In genomic region chr6:120579831-120580712, GRCm38 (mm10) we compare ENCODE assay signal across 8 mouse cellular contexts. TPM values are rescaled to one million over a fixed set of nuclear protein-coding genes. Genes with fewer than 3 reads are reported as not detected.
DNase-seq lines count a peak whose midpoint lies in the region; ATAC-seq and TF ChIP-seq lines count a peak whose summit lies in the region.

No protein-coding gene starts in this region.

- DNase-seq in brain, embryonic 18.5 days (ENCODE audit: low read depth, low spot score), result peak; percentile 56
- peak; percentile 53 to 75 for DNase-seq in layer of hippocampus, adult 18-20 months (ENCODE audit: low spot score in 2 of 2)
- peak; percentile 26 for DNase-seq in lung, adult 2 months
- DNase-seq in thymus, postnatal 10 days (ENCODE audit: low spot score in 2 of 2), result peak; percentile 82 to 90

- TF ChIP-seq POLR2A in ES-Bruce4 (IDR thresholded peaks at IDR 0.05; ENCODE audit: insufficient read depth, low read length), result no peak
- TF ChIP-seq POLR2A in lung, adult 2 months (IDR thresholded peaks at IDR 0.05; ENCODE audit: borderline replicate concordance, extremely low read depth, low read depth, low read length), result 0 out of 2 replicates have a peak, but pooled peaks have one; percentile 18

- no peak overlapping the region for H3K27ac ChIP-seq in ES-Bruce4 (ENCODE audit: insufficient read depth, low read length)
- no peak overlapping the region for H3K27ac ChIP-seq in heart, embryonic 16.5 days (ENCODE audit: low read length)
- peak overlapping the region; percentile 51; the same call in 1 of the 2 replicates for H3K27ac ChIP-seq in neural tube, embryonic 15.5 days (replicated peaks)

- peak overlapping the region; percentile 96 for H3K4me2 ChIP-seq in heart, embryonic 16.5 days (ENCODE audit: low read depth, low read length)
- peak overlapping the region; percentile 79 for H3K4me2 ChIP-seq in neural tube, embryonic 15.5 days

- H3K4me3 ChIP-seq in ES-Bruce4 (ENCODE audit: low read depth, low read length), result peak overlapping the region; percentile 58
- peak overlapping the region; percentile 69 for H3K4me3 ChIP-seq in erythroblast, embryonic 14.5 days (replicated peaks)
- peak overlapping the region; percentile 57 for H3K4me3 ChIP-seq in heart, embryonic 16.5 days (ENCODE audit: low read length)
- H3K4me3 ChIP-seq in lung, adult 2 months (replicated peaks; ENCODE audit: extremely low read depth, low read depth, low read length), result peak overlapping the region; percentile 18
- peak overlapping the region; percentile 48 for H3K4me3 ChIP-seq in neural tube, embryonic 15.5 days (replicated peaks)

- under 1% methylated on average over 23 of the region's 23 CpGs for WGBS in heart, embryonic 16.5 days
- WGBS in lung, adult 2 months, result 1% methylated on average over 23 of the region's 23 CpGs
- WGBS in neural tube, embryonic 15.5 days, result under 1% methylated on average over 21 of the region's 23 CpGs

- H3K9me3 ChIP-seq in ES-Bruce4 (replicated peaks; ENCODE audit: control insufficient read depth, insufficient read depth, low read length, poor library complexity, severe bottlenecking), result no peaks in the 10 kb centered on the region
- no peaks in the 10 kb centered on the region for H3K9me3 ChIP-seq in erythroblast, embryonic 14.5 days (ENCODE audit: control insufficient read depth, low read length)
- no peaks in the 10 kb centered on the region for H3K9me3 ChIP-seq in heart, embryonic 16.5 days (replicated peaks; ENCODE audit: control insufficient read depth, low read length)
- no peaks in the 10 kb centered on the region for H3K9me3 ChIP-seq in neural tube, embryonic 15.5 days (replicated peaks)

- peak; percentile 87 for ATAC-seq in heart, embryonic 16.5 days (replicated peaks; ENCODE audit: extremely low read depth, insufficient read depth, low FRiP score)
- ATAC-seq in neural tube, embryonic 15.5 days (ENCODE audit: low FRiP score), result peak; percentile 79

- peak overlapping the region; percentile 18; the same call in 1 of the 2 replicates for H3K9ac ChIP-seq in ES-Bruce4 (ENCODE audit: low read depth, poor library complexity, severe bottlenecking)
- peak overlapping the region; percentile 66 for H3K9ac ChIP-seq in heart, embryonic 16.5 days (ENCODE audit: low read length)
- peak overlapping the region; percentile 43 for H3K9ac ChIP-seq in neural tube, embryonic 15.5 days (replicated peaks)

- no peaks in the 10 kb centered on the region for H3K4me1 ChIP-seq in ES-Bruce4 (ENCODE audit: control insufficient read depth, insufficient read depth, low read length)
- peaks cover 65% of the 10 kb centered on the region for H3K4me1 ChIP-seq in erythroblast, embryonic 14.5 days (ENCODE audit: control insufficient read depth)
- peaks cover 13% of the 10 kb centered on the region for H3K4me1 ChIP-seq in heart, embryonic 16.5 days (ENCODE audit: control insufficient read depth, insufficient read depth, low read length)
- peaks cover 3% of the 10 kb centered on the region; the same call in 1 of the 2 replicates for H3K4me1 ChIP-seq in lung, adult 2 months (ENCODE audit: control insufficient read depth, insufficient read depth, low read length)
- H3K4me1 ChIP-seq in neural tube, embryonic 15.5 days, result peaks cover 29% of the 10 kb centered on the region

- peak; percentile 74; the same call in 1 of the 2 replicates for TF ChIP-seq EP300 in ES-Bruce4 (IDR thresholded peaks at IDR 0.05; ENCODE audit: insufficient read depth, low read depth, low read length)

- TF ChIP-seq CTCF in ES-Bruce4 (IDR thresholded peaks at IDR 0.05; ENCODE audit: low read depth, low read length), result peak; percentile 31
- 0 out of 2 replicates have a peak, but pooled peaks have one; percentile 17 for TF ChIP-seq CTCF in lung, adult 2 months (IDR thresholded peaks at IDR 0.05; ENCODE audit: insufficient read depth, low read length)

- H3K36me3 ChIP-seq in ES-Bruce4 (ENCODE audit: control insufficient read depth, insufficient read depth, low read length, poor library complexity, severe bottlenecking), result no peaks in the 10 kb centered on the region
- no peaks in the 10 kb centered on the region for H3K36me3 ChIP-seq in erythroblast, embryonic 14.5 days (ENCODE audit: control insufficient read depth)
- H3K36me3 ChIP-seq in heart, embryonic 16.5 days (ENCODE audit: control insufficient read depth, insufficient read depth), result no peaks in the 10 kb centered on the region
- no peaks in the 10 kb centered on the region for H3K36me3 ChIP-seq in neural tube, embryonic 15.5 days

- H3K27me3 ChIP-seq in ES-Bruce4 (ENCODE audit: control insufficient read depth, insufficient read depth, low read length, poor library complexity, severe bottlenecking), result no peaks in the 10 kb centered on the region
- H3K27me3 ChIP-seq in erythroblast, embryonic 14.5 days (ENCODE audit: control insufficient read depth), result no peaks in the 10 kb centered on the region
- H3K27me3 ChIP-seq in heart, embryonic 16.5 days (ENCODE audit: control insufficient read depth, insufficient read depth, low read length), result 0 out of 2 replicates have a peak, but pooled peaks cover 4% of the 10 kb centered on the region
- no peaks in the 10 kb centered on the region for H3K27me3 ChIP-seq in neural tube, embryonic 15.5 days (replicated peaks)

RNA-seq across cellular contexts. Expression of gene Hdhd5, which starts 49.0 kb away (rescaled TPM):
- polyA plus RNA-seq in ES-Bruce4 (2011; ENCODE audit: insufficient read depth, insufficient read length, low read depth, missing spikeins), result 17.5 and 18.1 TPM in 2 replicates
- polyA plus RNA-seq in erythroblast, embryonic 14.5 days (2012), result 0.69 and 0.78 TPM in 2 replicates
- 14.9 and 17.4 TPM in 2 replicates for polyA plus RNA-seq in heart, embryonic 16.5 days (2015; fragmentation: Nextera tagmentation; extraction: Ambion mirVana)
- total RNA-seq in layer of hippocampus, adult 18-20 months (2021), result 10 to 100 TPM; 27.7 to 30.5 TPM
- 17.0 and 17.7 TPM in 2 replicates for polyA plus RNA-seq in lung, adult 2 months (2012; rRNA removed)
- polyA plus RNA-seq in neural tube, embryonic 15.5 days (2015; fragmentation: Nextera tagmentation; extraction: Ambion mirVana), result 16.8 and 18.8 TPM in 2 replicates

Comparison
In these comparisons a context has a peak if more than half of its experiments do, and no peak if none do; other contexts are left out.
1. H3K4me3 ChIP-seq: peak in every context shown above with its lines; median percentile 69 in erythroblast, embryonic 14.5 days; 58 in ES-Bruce4; 57 in heart, embryonic 16.5 days; 48 in neural tube, embryonic 15.5 days; 18 in lung, adult 2 months.
2. DNase-seq: peak in every context shown above with its lines; median percentile 86 in thymus, postnatal 10 days; 64 in layer of hippocampus, adult 18-20 months; 56 in brain, embryonic 18.5 days; 26 in lung, adult 2 months.